Mouse (Mus musculus): ENCODE data around the gene Chml.

The Chml gene

DNA sequence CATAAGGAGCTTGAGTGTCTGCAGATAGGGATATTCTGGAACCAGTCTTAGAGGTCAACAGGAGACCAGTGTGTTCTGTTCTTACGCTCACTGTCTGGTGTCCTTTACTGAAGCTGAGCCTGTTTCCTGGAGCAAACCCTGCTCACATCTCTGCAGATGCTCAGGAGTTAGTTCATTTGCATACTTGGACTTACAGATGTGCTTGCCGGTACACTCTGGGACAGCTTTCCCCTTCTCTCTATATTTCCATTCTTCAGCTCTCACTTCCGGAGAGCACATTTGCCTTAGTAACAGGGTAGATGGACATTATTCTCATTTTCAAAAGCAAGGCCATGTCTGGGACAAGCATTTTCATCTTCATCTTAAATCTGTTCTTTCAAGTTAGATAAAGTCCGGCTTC lies 44.1 kb downstream of the Chml start:
- DNase-seq (ENCODE audit: low spot score) = no peak

- DNase-seq (ENCODE audit: low spot score) = no peak
Measured at GRCm38 (mm10) chr1:175646952-175647351, 45.7 kb downstream of the Chml start.

DNA sequence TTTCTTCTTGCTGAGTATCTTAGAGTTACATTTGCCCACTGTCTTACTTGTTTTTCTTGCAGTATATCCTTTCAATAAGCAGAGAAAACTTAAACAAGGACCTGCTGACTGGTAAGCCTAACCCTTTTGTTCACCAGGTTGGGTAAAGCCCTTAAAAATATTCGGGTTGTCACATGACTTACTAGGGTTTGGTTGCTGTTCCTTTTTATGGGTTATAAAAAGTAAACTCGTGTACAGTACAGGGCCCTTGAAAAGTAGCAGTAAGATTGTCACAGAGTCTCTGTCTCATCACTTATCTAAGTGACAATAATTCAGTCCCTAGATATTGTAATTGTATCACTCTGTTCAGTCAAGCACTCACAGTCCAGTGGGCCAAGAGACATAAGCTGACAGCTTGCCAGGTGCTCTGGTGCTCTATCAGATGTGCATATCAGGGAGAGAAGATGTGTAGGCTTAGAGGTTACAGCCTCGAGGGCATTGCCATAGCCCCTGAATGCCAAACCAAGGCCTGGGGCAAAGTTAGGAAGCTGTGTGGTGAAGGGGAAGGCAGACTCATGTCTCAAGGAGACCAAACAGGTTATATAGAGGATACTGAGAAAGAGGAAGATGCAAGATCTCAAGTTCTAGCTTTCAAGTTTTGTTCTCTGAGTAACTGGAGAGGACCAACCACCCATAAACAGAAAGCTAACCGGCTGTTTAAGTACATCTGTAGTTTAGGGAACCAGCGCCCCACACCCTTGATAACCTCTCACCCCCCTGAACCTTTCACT lies 49.0 kb downstream of the Chml start:
- no peak for DNase-seq (ENCODE audit: low spot score)

DNA sequence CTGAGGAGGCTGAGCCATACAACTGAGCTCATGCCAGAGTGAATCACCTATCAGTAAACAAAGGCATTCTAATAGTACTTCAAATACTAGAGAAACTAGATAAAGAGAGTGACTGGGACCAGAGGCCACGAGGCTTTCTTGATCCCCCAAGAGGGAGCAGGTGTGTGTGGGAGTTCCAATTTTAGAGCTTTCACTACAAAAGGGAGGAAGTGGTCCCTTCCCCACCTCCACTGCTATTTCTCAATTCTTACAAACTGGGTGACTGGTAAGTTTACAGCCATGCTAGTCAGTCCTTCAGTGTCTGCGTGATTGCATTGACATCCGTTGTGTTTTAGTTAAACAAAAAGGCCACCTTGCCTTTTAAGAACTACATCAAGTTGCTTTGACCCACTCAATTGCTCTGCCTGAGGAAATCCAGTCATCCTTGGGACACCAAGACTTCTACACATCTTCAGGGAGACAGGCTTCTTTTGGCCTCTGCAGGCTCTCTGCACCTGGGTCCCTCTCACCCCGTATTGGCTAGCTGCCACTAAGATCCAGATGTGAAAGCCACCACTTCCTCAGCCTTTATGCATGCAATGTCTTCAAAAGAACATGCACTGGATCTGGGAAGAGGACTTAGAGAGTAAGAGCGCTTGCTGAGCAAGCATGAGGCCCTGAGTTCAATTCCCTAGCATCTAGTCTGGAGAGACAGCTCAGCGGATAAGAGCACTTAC lies 52.1 kb downstream of the Chml start:
- DNase-seq (ENCODE audit: low spot score) = no peak

DNA sequence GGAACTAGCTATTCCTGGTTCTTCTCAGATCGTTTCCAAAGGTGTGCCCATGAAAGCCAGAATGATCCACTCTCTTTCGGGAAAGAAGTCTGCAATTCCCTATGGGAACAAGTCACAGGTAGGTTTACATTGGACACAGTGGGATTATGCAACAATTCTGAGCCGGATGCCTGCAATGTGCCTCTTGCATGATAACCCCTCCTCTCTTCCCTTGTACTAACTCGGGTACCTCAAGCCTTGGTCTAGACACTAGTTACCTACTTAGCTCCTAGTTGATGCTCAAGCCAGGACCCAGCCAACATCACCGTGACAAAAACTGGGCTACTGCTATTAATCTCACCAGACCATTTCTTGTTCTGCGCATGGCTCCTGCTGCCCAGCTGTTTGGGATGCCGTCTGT lies 53.6 kb downstream of the Chml start:
- DNase-seq (ENCODE audit: low spot score) = no peak

GRCm38 (mm10) chr1:175637677-175638076 lies 55.0 kb downstream of the Chml start:
- no peak for DNase-seq (ENCODE audit: low spot score)

DNA sequence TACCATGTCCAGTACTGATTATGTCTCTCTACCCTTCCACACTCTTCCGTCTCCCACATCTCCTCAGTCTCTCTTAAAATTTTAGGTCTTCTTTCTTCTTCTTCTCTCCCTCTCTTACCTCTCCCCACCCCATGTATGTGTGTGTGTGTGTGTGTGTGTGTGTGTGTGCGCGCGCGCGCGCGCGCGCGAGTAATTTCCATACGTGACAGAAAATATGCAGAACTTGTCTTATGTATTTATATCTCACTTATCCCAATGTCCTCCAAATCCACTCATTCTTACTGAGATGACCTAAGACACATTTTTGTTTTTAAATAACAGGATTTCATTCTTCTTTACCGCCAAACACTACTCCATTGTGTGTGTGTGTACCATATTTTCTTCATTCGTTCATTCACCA lies 60.2 kb downstream of the Chml start:
- DNase-seq (ENCODE audit: low spot score) = no peak
